Mouse (Mus musculus) Muller cell, postnatal 12 days (primary cell): Measurements from ENCODE around the gene Bmp5.
A peak's percentile ranks its signal among the peaks of the same experiment; 100 is the strongest.
"Not testable (repeated sequence)": the region's sequence is repeated elsewhere in the genome, so short reads cannot be mapped to it uniquely, and the experiment has no call there.

Source experiments
- DNase-seq: peaks from one replicate; pipeline ENCODE4 v3.0.0-alpha.2; 2015; ENCODE audit errors: inconsistent ontology term

Bmp5 gene

DNA sequence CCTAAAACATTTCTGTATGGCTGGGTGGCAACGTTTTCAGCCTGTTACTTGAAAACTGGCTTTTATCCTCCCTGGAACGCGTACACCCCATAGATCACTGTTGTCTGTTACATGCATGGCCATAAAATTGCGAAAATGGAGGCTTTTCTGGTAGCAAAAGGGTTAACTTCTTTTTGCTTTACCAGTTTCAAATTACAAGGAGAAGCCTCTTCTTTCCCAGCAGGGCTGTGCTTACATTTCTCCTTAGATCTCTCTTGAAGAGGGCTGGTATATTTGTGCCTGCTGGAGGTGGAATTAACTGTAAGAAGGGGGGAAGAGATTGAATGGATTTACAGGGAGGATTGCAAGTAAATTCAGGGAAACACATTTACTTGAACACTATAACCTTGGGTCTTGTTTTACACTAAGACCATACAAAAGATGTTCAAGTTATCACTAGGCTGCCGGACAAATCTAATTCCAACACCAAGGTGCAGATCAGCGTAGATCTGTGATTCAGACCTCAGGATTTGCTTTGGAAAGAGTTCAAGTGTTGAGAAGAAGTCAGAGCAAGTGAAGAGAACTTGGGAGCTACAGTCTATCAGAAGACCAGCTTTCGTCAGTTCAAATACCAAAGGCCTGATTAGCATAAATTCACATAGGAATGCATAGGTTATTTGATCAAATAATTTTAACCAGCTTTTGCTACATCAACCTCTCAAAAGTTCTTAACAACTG lies at the start of gene Bmp5:
TSS of gene Bmp5 (plus strand) at position 236 of the 717 bp plus-strand sequence.
- DNase-seq: no peak

DNA sequence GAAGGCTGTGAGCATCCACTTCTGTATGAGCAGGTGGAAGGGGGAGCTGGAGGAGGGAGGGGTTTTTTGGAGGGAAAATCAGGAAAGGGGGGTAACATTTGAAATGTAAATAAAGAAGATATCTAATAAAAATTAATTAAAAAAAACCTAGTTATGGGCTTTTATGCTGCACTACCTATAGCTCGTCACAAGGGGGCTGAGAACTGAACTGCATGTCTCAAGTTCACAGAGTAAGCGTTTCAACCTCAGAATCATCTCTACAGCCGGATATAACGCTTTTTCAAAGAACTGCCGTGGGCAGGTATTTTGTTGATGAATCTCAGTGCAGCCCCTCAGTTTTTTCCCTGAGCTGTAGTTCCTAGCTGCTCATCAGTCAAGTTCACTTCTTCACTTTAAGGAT lies 15.1 kb upstream of the Bmp5 start:
- no peak for DNase-seq

DNA sequence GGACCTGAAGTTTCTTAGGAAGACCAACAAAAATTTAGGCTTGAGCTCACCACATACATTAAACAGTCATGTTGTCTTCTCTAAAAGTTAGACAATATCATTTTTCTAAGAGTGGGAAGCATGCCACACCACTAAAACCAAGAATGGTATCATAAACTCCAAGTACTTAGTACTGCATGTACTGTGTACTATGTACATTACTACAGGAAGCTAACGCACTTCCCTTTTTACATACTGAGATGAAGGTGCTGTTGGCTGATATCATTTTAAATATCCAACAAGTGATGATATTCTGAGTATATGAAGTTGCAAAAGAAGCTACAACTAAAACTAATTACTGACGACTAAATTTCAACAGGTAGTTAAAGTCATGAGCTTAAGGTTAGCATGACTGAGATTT lies 13.6 kb upstream of the Bmp5 start:
- no peak for DNase-seq

DNA sequence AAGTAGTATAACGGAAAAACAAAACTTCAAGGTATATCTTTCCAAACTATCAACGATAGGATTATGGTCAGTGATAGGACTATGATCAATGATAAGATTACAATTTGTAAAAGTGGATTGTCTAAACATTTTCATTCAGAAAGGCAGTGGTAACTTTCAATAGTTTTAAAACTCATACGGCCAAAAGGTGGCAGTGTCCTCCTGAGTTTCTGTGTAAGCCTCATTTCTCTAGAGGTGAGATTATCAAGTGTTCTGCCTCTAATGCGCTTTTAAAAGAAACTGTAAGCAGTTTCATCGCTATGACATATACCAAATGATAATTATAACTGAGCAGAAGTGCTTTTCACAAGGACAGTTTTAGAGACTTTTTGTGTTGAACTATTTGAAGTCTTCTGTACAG lies 12.7 kb upstream of the Bmp5 start:
- peak; percentile 19 for DNase-seq

DNA sequence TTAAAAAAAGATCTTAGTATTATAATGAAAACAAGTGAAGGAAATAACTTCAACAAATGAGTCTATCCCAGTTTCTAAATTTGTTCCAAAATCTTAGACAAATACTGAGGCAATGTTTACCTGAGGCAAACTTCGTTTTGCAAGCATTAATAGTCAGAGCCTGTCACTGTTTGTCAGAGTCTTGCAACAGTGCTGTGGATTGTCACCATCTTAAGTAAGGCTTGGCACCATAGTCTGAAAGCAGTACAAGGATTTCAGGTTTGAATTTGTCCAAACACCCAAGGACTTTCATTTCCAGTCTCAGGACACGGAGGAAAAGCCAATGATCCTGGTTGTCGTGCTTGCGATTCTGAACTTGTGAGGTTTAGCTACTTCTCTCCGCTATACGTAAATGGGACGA lies 10.4 kb upstream of the Bmp5 start:
- no peak for DNase-seq

DNA sequence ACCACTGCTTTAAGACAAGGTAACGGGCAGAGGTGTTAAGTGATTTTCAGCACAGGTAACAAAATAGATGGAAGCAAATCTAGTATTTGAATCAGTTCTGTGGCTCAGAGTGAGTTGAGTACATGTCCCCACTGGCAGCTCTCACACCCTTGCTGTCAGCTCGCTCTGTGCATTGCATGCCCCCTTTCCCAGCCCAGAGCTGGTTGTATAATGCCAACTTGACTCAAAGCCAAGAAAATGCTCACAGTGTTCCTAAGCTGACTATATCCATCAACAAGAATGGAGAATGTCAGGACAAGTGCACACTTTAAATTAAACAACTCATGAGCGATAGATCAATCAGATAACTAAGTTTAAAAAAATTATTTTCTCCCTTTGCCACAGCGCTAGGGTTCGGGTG lies 8.6 kb upstream of the Bmp5 start:
- DNase-seq: no peak

DNA sequence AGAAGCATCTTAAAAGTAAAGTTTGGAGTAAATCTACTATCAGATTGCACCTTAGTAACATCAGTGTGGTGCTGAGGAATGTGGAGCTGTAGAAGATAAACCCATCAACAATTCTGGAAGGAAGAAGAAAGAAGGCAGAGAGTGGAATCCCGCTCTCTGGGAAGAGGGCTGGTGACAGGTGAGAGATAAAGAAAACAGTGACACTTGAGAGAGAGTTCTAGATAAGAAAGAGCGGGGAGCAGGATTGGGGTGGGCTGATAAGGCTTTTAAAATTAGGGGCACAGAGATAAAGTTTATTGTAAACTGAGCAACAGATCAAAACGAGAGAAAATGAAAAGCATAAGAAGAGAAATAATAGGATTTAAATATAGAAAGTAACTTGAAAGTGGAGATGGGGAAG lies 6.1 kb upstream of the Bmp5 start:
- no peak for DNase-seq

DNA sequence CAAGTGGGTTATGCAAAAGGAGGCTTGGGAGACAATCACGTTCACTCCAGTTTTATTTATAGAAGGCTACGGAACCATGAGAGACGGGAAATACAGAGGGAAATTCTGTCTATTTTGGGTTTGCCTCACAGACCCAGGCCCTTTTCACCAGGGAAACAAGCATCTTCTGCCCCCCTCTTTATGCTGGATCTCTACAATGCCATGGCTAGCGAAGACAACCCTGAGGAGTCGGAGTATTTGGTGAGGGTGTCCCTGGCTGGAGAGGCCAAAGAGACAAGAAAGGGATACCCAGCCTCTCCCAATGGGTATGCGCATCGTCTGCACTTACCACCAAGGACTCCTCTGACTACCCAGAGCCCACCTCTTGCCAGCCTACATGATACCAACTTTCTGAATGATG lies 989 bp downstream of the Bmp5 start:
- no peak for DNase-seq

DNA sequence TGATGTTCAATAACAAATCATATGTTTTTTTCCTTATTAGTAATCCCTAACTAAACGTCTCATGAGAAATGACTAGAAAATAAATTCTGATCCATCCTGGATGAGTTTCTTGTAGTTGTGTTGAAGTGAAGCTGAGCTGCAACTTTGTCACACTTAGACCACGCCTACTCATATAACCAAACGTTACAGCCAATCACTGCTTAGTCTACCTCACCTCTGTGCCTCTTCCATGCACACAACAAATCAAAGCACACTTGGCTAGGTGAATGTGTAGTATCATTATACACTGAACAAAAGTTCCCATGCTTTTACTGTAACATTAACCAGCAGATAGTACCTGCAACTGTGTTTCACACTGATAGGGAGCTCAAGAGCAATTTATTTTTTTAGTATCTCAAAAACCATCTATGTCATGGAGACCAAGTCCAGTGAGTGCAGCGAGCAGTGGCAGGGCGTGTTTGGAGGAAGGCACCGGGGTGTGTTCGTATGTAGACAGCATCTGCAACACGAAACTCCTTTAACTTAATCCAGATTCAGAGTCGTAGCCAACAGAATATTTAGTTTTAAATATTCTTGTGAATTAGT lies 3.7 kb downstream of the Bmp5 start:
- DNase-seq: no peak

DNA sequence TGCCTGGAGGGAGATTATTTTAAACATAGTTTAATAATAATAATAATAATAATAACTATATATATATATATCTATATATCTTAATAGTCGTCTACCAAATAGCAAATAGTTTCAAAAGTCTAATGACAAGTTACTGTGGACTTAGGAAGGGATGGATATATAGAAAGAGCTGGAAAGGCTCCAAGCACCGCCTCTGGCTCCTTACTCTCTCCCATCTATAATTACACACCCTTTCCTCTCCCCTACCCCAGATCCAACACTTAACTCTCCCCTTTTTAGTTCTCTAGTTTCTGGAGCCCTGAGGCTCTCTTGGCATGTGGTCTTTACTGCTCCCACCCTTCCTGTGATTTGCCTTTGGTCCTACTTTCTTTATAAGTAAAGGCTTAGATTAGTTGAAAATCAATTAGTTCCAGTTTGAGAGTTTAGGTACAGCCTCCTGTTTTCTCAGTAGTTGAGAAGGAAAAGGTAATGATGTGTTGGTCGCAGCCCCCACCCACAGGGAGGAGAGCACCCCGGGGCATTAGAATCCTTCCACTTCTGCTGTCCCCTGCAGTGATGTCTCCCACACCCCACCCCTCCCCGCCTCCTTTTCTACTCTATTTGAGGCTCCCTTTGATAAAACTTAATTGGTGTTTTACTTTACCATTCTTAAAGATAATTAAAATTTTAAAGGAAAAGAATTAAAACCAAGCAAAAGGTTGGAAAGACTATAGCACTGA lies 5.6 kb downstream of the Bmp5 start:
- DNase-seq: no peak

DNA sequence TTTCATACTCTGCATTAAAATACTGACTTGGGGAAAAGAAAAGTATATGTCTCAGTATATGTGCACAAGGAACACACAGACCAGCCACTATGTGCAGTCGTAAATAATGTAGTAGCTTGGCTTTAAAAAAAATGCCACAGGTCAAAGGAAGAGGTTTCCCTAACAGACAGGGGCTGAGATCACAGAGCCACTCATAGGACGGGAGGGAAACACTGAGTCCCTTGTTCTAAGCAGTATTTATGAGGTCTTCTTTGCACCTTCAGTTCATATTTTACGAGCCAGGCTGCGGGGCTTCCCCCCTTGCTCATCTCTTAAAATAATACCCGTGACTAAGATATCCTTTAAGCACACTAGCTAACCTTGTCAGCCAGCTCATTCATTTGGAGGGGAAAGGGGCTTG lies 6.4 kb downstream of the Bmp5 start:
- DNase-seq: no peak

DNA sequence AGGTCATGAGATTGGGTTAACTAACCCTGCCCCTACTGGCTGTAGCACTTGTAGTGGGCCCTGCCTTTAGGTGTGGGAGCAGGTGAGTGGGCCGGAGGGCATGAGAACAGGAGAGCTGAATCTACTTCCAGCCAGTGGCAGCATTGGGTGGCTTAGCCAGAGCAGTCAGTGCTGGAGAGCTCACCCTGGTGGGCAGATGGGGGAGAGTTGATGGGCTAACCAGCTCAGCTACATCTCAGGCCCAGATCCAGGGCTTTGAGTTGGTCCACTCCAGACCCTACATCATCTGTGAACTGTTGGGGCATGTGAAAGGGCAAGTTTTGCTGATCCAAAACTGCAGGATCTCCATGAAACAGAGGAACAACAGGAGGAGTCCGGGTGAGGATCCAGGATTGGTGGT lies 8.4 kb downstream of the Bmp5 start:
- no peak for DNase-seq

DNA sequence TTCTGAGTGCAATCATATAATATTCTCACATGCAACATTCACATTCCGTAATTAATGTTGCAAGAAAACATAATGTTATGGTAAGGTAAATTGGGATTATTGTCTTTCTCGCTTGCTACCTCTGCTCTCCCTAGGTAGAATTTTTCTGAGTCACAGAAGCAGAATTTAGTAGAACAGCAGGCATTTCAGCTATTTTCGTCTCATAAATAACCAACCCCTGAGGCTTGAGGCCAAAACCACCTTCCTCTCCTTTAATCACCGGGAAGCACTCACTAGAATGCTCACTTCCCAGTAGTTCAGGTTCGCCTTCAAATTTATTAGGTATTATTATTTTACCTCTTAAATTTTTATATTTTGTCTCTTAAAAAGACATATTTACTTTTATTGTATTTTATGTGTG lies 10.8 kb downstream of the Bmp5 start:
- DNase-seq: no peak

DNA sequence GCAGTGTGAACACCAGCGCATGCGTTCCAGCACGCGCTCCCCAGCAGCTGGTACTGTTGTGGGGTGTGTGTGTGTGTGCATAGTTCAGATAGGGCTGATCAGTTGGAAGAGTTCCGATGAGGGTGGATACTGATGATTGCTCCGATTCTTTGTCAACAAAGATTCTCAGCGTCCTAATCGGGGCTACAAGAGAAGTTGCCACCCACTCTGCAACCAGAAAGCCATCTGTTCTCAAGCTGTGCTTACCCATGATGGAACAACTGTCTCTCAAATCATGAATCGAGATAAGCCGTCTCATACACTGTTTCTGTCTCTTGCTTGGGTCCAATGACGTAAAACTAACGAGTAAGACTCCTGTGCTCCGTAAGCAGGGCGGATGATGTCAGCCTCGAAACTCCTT lies 12.0 kb downstream of the Bmp5 start:
- no peak for DNase-seq

DNA sequence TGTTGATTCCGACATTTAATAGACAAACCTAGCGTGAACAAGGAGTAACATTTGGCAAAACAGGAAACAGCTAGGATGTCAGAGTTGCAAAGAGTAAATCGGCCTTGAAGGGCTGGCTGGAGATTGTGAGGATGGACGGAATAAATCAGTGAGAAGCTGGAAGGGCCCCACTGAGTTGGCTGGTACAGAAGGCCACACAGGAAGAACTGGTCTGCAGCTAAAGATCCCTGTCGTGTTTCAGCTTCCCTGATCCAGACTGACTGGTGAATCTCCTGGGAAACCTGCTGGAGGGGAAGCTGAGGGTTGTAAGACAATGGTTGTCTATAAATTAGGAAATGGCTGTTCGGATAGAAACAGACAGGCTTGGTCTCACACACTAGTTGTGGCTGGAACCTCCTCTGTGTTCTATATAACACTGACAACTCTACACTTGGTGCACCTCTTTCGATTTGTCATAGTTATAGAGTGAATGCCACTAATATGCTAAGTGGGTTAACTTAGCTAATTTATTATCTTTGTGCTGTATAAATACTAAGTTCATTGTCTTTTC lies 14.8 kb downstream of the Bmp5 start:
- no peak for DNase-seq

DNA sequence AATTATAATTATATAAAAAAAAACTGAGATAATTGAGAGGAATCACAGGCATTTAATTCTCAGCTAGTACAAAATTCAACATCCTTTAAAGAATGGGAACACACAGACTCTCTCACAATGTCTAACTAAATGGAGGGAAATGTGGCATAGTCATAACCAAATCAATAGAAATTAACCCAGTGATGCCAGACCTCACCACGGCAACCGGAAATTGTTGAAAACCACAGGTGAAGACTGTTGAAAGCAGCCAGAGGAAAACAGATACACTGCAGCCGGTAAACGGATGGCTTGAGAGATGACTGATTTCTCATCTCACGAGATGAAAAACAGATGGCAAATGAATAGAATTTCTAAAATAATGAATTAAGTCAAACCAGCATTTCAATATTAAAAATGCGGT lies 29.8 kb downstream of the Bmp5 start:
- no peak for DNase-seq

DNA sequence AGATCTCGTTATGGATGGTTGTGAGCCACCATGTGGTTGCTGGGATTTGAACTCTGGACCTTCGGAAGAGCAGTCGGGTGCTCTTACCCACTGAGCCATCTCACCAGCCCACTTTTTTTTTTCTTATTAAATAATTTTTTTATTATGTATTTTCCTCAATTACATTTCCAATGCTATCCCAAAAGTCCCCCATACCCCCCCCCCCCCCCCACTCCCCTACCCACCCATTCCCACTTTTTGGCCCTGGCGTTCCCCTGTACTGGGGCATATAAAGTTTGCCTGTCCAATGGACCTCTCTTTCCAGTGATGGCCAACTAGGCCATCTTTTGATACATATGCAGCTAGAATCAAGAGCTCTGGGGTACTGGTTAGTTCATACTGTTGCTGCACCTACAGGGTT lies 33.0 kb downstream of the Bmp5 start:
- not testable (repeated sequence) for DNase-seq

DNA sequence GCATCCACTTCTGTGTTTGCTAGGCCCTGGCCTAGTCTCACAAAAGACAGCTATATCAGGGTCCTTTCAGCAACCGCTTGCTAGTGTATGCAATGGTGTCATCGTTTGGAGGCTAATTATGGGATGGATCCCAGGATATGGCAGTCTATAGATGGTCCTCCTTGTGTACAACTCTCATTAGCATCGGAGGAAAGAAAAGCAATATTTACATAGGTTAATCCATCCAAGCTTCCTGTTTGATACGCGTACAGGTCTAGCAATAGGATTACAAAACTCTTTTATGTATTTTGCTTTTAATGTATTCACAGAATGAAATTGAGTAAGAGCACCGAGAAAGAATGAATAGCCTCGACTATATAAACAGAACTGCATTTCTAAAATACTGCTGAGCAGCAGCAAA lies 33.5 kb downstream of the Bmp5 start:
- DNase-seq: no peak

DNA sequence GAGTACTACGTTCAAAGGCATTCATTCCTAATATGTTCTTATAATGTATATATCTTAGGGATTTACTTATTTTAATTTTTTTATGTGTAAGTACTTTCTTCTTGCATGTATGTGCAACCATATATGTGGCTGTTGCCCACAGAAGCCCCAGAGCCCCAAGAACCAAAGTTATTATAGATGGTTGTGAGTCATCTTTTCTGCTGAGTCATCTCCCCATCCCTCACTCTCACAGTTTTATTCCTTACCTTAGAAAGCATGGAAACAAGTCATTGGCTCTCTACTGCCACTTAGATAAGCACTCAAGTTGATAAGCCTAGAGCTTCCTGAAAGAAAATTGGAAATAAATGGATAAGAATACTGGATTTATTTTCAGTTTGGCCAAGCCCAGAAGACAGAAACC lies 40.0 kb downstream of the Bmp5 start:
- DNase-seq: no peak

DNA sequence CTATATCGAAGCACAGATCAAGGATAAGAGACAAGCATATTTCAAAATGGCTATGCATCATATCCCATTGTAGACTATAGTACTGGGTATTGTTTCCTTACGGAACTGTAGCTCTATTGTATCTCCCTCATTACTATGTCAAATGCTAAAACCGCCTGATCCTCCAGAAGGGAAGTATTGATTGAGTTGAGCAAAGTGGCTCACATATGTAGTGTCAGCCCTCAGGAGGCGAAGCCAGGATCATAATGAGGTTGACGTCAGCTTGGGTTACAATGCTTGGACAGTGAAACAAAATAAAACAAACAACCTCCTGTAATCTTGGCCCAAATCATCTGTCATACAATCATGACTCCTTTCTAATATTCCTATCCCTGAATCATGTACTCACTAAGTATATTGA lies 43.2 kb downstream of the Bmp5 start:
- no peak for DNase-seq

DNA sequence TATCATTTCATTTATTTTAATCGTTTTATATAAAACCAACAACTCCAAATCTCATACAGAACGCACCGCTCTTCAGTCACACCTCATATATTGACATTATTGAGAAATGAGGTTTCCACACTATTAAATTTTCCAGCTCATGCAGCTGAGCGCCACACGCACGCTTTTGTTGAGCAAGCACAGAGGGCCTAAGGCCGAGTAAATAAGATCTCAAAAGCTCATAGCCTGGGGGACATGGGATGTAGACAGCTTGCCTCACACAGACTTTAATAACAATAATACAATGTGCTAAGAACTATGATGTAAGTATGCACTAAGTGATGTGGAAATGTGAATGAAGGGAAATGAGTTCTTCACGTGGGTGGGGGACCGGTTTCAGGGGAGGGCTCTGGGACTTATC lies 57.3 kb downstream of the Bmp5 start:
- no peak for DNase-seq

DNA sequence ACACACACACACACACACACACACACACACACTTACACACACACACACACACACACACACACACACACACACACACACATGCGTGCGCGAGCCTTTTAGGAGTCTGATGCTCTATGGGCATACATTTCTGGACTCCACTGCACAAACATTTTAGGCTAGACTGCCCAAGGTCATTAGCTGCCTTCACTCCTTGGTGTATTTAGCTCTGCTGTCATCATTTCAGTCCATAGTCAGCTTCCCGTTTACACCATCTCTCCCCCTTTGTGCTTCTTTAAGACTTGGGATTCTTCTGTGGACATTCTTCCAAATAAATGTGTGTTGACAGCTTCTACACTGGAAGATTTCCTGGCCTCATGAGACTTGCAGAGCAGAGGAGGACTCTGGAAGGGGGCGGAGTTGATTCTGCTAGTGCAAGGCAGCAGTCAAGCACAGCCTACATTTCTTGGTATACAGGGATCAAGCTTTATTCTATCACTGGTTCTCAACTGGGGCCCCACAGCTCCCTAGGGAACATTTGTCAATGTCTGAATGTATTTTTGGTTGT lies 58.1 kb downstream of the Bmp5 start:
- DNase-seq: no peak

DNA sequence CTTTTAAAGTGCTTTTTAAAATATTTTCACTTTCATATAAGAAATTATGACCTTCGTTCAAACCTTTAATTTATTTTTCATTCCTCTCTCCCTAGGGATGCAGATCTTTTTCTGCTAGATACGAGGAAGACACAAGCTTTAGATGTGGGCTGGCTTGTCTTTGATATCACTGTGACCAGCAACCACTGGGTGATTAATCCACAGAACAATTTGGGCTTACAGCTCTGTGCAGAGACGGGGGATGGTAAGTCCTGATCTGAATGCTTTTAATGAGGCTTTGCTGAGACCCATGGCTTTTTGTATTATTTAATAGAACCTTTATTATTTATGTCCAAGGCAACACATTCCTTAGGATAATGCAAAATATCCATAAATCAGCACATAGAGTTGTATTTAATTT lies 64.3 kb downstream of the Bmp5 start:
- no peak for DNase-seq
